Mouse (Mus musculus) limb, embryonic 15.5 days (tissue): ENCODE results near the gene Ankrd31. TPM values are rescaled to one million over a fixed set of nuclear protein-coding genes. Genes with fewer than 3 reads are reported as not detected.

Experiments
- ATAC-seq: fragments of 200-750 bp; cut with Nextera tagmentation; 2 replicates; pipeline ENCODE4 v1.8.0; 2017; ENCODE audit warnings: low read depth, moderate TSS enrichment; ENCODE audit not compliant: insufficient number of reproducible peaks, low FRiP score, low TSS enrichment
- H3K27ac ChIP-seq: fragments of 300-500 bp; sonication (generic); 2 replicates; pipeline ENCODE4 v1.5.1; 2015; ENCODE audit warnings: moderate library complexity, mild to moderate bottlenecking, inconsistent platforms
- H3K27me3 ChIP-seq: fragments of 300-500 bp; sonication (generic); 2 replicates; pipeline ENCODE4 v1.6.1; 2015; ENCODE audit warnings: inconsistent platforms
- H3K36me3 ChIP-seq: fragments of 300-500 bp; sonication (generic); 2 replicates; pipeline ENCODE4 v1.6.1; 2015; ENCODE audit warnings: inconsistent platforms
- H3K4me1 ChIP-seq: fragments of 300-500 bp; sonication (generic); 2 replicates; pipeline ENCODE4 v1.6.1; 2015; ENCODE audit warnings: inconsistent platforms
- H3K4me2 ChIP-seq: fragments of 300-500 bp; sonication (generic); 2 replicates; pipeline ENCODE4 v1.6.1; 2015; ENCODE audit warnings: mild to moderate bottlenecking, inconsistent platforms
- H3K4me3 ChIP-seq: fragments of 300-500 bp; sonication (generic); 2 replicates; pipeline ENCODE4 v1.5.1; 2015; ENCODE audit warnings: mild to moderate bottlenecking, inconsistent platforms
- H3K9ac ChIP-seq: fragments of 300-500 bp; sonication (generic); 2 replicates; pipeline ENCODE4 v1.6.1; 2015; ENCODE audit warnings: inconsistent platforms
- H3K9me3 ChIP-seq: fragments of 300-500 bp; sonication (generic); 2 replicates; pipeline ENCODE4 v1.6.1; 2016; ENCODE audit warnings: inconsistent platforms
- WGBS: fragments of 180-500 bp; shearing (Covaris S2); methylation state at CpG from one replicate; pipeline ENCODE4 v1.1.7; 2015; 5-methylcytosine and 5-hydroxymethylcytosine counted together
- polyA plus RNA-seq: library from polyadenylated mRNA; unstranded; fragments of >200 nt; fragmentation: Nextera tagmentation; extraction: Ambion mirVana; gene quantifications from 2 replicates; pipeline ENCODE4 v1.2.1, GENCODE M21; 2015

The Ankrd31 gene
- polyA plus RNA-seq: not detected in 2 replicates

DNA sequence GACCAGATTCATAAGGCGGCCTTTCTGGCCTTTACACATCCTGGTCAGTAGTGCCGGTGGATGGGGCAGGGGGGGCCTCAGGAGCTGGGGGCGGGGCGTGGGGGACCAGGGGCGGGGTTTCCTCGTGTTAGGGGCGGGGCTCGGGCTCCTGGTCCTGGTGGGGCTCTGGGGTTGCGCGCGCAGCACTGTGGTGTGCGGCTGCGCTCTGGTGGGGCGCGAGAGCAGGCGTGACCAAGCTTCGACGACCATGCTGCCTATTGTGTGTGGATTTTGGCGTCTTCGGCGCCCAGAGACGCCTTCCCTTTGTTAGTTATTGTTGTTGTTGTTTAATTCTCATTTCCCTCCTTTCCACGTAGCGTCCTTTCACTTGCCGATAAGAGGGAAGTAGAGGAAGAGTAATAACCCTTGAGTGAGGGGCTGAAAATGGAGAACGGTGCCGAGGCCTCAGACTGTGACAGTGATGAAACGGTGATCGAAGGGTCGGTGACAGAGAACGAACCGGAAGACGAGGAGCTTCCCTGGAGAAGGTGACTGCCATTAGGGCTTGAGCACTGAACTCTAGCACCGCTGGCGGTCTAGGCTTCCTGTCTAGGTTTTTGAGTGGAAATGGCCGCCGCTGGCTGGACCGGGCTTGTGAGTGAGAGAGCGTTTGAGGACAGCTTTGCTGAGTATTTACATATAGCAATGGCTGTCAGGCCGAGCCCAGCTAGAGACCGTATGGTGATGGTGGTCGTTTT is at the start of gene Ankrd31:
Gene Ankrd31, plus strand, starts transcription at position 164 of the 737 bp plus-strand sequence.
- no peak within 1 kb of the TSS for H3K4me3 ChIP-seq
- ATAC-seq: no peak
- 89% methylated on average over 42 of the region's 42 CpGs for WGBS
- H3K4me2 ChIP-seq: no peak within 1 kb of the TSS
- no peak within 1 kb of the TSS for H3K27ac ChIP-seq
- H3K9ac ChIP-seq: no peak within 1 kb of the TSS
- no peaks in the 10 kb centered on the region for H3K9me3 ChIP-seq
- H3K4me1 ChIP-seq: no peaks in the 10 kb centered on the region
- no peaks in the 10 kb centered on the region for H3K36me3 ChIP-seq
- H3K27me3 ChIP-seq: no peaks in the 10 kb centered on the region

DNA sequence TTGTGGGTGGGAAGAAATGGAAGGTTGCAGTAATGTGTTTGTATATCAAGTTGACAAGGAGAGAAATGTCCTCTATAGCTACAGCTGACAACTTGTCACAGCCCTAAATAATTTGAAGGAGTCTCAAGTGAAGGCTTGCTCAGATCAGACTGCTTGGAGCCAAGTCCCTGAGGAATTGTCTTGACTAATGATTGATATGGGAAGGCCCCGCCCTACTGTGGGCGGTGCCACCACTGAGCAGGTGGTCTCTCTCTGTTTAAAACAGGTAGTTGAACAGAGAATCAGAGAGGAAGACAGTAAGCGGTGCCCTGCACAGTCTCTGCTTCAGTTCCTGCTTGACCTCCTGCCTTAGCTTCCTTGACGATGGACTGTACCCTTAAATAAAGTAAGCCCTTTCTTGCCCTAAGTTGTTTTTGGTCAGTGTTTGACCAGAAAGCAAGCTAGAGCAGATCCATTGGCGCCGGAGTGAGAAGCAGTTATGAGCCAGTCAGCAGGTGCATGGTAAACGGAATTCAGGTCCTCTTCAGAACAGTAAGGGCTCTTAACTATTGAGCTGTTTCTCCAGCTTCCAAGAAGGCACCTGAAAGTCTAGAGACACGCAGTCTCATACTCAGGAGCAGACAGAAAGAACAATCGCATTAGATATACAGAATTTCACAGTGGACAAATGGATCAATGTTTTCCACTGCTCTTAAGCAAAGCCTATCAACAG is 45.3 kb upstream of the Ankrd31 start:
- Histone ChIP-seq H3K4me3 (no peak overlapping the region), H3K27me3 (no peaks in the 10 kb centered on the region), H3K9me3 (no peaks in the 10 kb centered on the region), H3K9ac (no peak overlapping the region), H3K27ac (no peak overlapping the region), H3K36me3 (no peaks in the 10 kb centered on the region), H3K4me1 (no peaks in the 10 kb centered on the region), H3K4me2 (no peak overlapping the region)
- WGBS: 71% methylated on average over 9 of the region's 9 CpGs
- no peak for ATAC-seq

DNA sequence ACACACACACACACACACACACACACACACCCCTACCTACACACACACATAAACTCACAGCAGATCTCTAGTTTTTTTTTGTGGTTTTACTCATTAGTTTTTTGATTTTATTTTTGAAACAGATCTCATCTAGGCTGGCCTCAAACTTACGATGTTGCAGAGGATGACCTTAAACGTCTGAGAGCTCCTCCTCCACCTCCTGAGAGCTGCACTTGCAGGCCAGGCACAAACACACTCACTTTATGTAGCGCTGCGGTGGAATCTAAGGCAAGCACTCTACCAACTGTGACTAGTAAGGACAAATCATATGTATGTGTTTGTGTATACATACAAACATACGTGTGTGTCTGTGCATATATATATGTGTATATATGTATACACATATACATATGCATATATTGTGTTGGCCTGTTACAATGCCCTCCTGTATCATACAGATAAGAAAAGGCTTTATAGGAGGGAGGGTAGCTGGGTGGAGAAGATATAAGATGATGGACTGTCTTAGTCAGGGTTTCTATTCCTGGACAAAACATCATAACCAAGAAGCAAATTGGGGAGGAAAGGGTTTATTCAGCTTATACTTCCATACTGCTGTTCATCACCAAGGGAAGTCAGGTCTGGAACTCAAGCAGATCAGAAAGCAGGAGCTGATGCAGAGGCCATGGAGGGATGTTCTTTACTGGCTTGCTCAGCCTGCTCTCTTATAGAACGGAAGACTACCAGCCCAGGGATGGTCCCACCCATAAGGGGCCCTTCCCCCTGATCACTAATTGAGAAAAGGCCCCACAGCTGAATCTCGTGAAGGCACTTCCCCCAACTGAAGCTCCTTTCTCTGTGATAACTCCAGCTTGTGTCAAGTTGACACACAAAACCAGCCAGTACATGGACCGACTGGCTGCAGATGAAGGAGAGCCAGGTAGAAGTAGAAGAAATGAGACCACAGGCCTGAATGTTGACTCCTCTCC is 38.5 kb upstream of the Ankrd31 start:
- Histone ChIP-seq H3K9me3 (no peaks in the 10 kb centered on the region), H3K36me3 (no peaks in the 10 kb centered on the region), H3K27ac (no peak overlapping the region), H3K9ac (no peak overlapping the region), H3K27me3 (no peaks in the 10 kb centered on the region), H3K4me1 (no peaks in the 10 kb centered on the region), H3K4me2 (no peak overlapping the region), H3K4me3 (no peak overlapping the region)
- 68% methylated on average over 8 of the region's 8 CpGs for WGBS
- no peak for ATAC-seq

DNA sequence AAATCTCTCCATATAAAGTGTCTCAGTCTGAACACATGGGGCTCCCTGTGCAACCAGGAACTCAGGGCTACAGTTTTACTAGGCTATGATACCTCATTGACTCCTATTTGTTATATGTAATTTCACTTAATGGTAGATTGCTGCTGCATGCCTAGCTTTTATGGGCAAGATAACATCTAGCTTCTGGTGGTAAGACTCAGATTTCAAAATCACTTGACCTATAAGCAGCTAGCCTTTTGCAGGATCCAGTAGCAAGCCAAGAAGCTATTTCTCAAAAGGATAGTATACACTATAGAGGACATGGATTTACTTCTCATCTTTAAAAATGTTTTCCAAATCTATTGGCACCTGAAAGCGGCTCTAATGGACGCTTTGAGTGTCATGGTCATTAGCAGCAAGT is 31.8 kb upstream of the Ankrd31 start:
- Histone ChIP-seq H3K27ac (no peak overlapping the region), H3K4me2 (no peak overlapping the region)
- 81% methylated on average over 2 of the region's 2 CpGs for WGBS

DNA sequence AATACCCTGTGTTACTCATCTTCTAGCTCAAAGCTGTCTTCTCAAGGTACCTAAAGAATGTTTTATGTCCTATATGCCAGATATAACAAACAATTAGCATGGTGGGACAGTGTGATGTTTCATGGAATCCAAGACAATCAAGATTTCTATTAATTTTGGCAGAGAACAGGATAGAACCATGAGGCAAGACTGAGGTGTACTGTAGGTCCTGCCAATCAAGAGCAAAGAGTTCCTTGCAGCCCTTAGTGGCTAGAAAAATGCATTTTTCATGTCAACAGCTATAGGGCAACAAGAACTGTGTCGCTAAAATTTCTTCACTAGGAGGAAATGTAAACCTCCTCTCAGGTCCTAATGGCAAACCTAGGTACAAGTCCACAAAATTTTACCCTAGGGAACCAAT is 30.3 kb upstream of the Ankrd31 start:
- Histone ChIP-seq H3K27ac (no peak overlapping the region), H3K4me1 (no peaks in the 10 kb centered on the region), H3K4me2 (no peak overlapping the region), H3K27me3 (no peaks in the 10 kb centered on the region), H3K36me3 (no peaks in the 10 kb centered on the region), H3K9me3 (no peaks in the 10 kb centered on the region), H3K4me3 (no peak overlapping the region), H3K9ac (no peak overlapping the region)
- ATAC-seq: no peak
- 53% methylated on average over 1 of the region's 1 CpGs for WGBS

More for the DNA sequence above, 31.8 kb upstream of the Ankrd31 start:
- no peaks in the 10 kb centered on the region for H3K4me1 ChIP-seq
- ATAC-seq: no peak
- H3K9me3 ChIP-seq: no peaks in the 10 kb centered on the region
- H3K4me3 ChIP-seq: no peak overlapping the region
- H3K36me3 ChIP-seq: no peaks in the 10 kb centered on the region
- H3K27me3 ChIP-seq: no peaks in the 10 kb centered on the region
- no peak overlapping the region for H3K9ac ChIP-seq

DNA sequence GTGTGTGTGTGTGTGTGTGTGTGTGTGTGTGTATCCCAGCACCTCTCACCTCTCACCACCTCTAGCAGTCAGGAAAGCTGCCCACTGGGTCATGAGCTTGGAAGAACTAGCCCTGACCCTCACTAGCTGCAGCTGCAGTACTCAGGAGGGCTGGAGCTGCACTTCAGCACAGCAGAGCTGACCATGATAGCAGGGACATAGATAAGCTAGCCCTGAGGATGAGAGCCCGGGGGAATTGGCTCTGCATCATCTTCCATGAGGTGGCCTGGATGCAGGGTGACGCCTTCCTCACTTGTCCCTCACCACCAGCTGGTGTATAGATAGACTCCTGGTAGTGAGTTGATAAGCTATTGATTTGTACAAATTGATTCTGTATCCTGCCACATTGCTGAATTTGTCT is 28.1 kb upstream of the Ankrd31 start:
- Histone ChIP-seq H3K9me3 (no peaks in the 10 kb centered on the region), H3K27ac (no peak overlapping the region), H3K4me1 (no peaks in the 10 kb centered on the region), H3K4me3 (no peak overlapping the region), H3K4me2 (no peak overlapping the region), H3K36me3 (no peaks in the 10 kb centered on the region), H3K27me3 (no peaks in the 10 kb centered on the region), H3K9ac (no peak overlapping the region)
- 86% methylated on average over 2 of the region's 2 CpGs for WGBS
- ATAC-seq: no peak

DNA sequence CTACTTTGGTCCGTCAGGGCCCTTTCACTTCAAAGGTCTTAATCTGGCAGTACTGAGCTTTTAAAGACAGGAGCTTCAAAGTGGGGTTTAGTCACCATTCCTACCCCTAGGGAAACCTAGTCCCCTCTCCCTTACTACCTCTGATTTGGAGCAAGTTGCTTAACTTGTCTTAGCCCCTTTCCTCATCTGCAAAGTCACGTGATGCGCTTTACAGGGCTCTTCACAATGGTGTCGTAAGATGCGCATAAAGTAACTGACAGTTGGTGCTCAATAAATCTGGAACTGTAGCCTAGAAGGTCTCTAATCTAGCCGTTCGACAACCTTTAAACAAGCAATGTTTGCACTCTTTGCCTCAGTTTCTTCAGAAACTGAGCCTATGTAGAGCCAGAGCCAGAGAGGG is 19.8 kb upstream of the Ankrd31 start:
- H3K4me3 ChIP-seq: no peak overlapping the region
- H3K27ac ChIP-seq: no peak overlapping the region
- H3K36me3 ChIP-seq: no peaks in the 10 kb centered on the region
- 67% methylated on average over 7 of the region's 7 CpGs for WGBS
- no peaks in the 10 kb centered on the region for H3K27me3 ChIP-seq
- H3K9ac ChIP-seq: no peak overlapping the region
- H3K4me1 ChIP-seq: no peaks in the 10 kb centered on the region
- ATAC-seq: no peak
- no peak overlapping the region for H3K4me2 ChIP-seq
- H3K9me3 ChIP-seq: no peaks in the 10 kb centered on the region

DNA sequence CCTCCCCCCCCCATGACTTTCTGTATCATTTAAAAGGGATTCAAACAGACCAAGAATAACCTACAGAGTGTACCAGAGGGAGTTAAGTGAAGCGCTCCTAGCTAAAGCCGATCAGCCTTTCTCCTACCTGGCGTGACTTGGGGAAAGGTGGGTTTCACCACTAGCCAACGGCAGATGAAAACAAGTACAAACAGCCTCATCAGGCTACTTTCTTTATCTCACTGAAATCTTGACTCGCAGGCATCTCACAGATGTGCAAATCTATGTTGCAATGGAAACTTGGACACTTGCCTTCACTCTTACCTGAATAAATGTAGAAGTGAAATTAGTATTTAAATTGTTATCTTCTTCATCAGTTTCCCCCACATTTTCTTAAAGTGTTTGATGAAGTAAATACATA is 18.9 kb upstream of the Ankrd31 start:
- ATAC-seq: no peak
- Histone ChIP-seq H3K27me3 (no peaks in the 10 kb centered on the region), H3K27ac (no peak overlapping the region), H3K4me2 (no peak overlapping the region), H3K4me3 (no peak overlapping the region), H3K9ac (no peak overlapping the region), H3K4me1 (no peaks in the 10 kb centered on the region), H3K36me3 (no peaks in the 10 kb centered on the region), H3K9me3 (no peaks in the 10 kb centered on the region)
- WGBS: 85% methylated on average over 5 of the region's 5 CpGs

DNA sequence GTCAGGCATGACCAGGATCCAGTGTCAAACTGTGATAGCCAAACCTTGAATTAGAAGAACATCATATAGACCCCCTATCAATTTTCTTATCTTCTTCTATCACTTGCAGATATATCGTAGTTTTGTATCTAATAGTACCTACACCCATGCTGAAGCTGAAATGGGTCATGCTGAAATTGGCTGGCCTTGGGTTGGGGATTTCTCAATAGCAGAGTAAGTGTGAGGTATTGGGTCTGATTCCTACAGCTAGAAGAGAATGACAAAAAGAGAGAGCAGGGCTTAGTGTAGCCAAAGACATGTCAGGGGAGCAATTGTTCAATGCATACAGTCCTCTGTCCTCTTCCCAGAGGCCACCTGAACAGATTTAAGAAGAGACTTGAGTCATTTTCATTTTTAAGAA is 18.0 kb upstream of the Ankrd31 start:
- ATAC-seq: no peak
- Histone ChIP-seq H3K9me3 (no peaks in the 10 kb centered on the region), H3K4me1 (no peaks in the 10 kb centered on the region), H3K4me2 (no peak overlapping the region), H3K4me3 (no peak overlapping the region), H3K9ac (no peak overlapping the region), H3K27me3 (no peaks in the 10 kb centered on the region), H3K27ac (no peak overlapping the region), H3K36me3 (no peaks in the 10 kb centered on the region)
- WGBS: 83% methylated on average over 1 of the region's 1 CpGs

DNA sequence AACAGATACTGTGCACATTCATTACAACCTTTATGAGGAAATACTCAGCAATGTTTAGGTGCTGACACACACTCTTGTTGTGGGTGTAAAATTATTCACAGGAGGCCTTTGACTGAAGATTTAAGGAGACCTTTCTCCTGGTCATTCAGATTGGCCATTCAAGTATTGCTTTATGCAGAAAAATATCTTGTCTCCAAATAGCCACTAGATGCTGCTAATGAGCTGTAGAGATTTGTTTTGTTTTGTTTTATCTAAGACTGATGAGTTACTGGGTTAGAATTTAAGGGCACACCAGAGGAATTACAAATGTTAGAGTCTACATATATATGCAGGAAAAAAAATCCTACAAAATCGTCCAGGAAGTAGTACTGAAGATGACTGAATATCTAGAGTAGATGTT is 12.9 kb upstream of the Ankrd31 start:
- no peaks in the 10 kb centered on the region for H3K27me3 ChIP-seq

DNA sequence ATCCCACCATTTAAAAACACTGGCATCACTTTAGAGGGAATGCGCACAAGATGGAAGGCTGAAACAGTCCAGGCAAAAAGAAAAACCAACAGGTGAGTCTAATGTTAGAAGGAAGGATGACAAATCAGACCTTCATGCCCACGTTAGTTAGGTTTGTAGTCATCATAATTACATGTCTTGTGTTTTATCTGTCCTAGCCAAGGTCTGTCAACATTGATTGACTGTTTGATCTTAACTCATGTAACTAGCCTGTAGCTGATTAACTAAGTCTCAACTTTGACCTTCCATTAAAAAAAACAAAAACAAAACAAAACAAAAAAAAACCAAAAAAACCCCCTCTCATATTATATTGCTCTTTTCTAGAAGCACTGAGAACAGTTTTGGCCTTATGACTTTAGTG is 7.9 kb upstream of the Ankrd31 start:
- 79% methylated on average over 2 of the region's 2 CpGs for WGBS
- H3K36me3 ChIP-seq: no peaks in the 10 kb centered on the region
- no peaks in the 10 kb centered on the region for H3K9me3 ChIP-seq
- H3K4me3 ChIP-seq: no peak overlapping the region
- H3K27me3 ChIP-seq: no peaks in the 10 kb centered on the region
- H3K4me2 ChIP-seq: no peak overlapping the region
- no peak overlapping the region for H3K9ac ChIP-seq
- no peaks in the 10 kb centered on the region for H3K4me1 ChIP-seq
- no peak for ATAC-seq
- no peak overlapping the region for H3K27ac ChIP-seq

More for the DNA sequence above, 12.9 kb upstream of the Ankrd31 start:
- WGBS: 38% methylated on average over 1 of the region's 1 CpGs
- no peaks in the 10 kb centered on the region for H3K9me3 ChIP-seq
- no peak overlapping the region for H3K9ac ChIP-seq
- no peak overlapping the region for H3K27ac ChIP-seq
- ATAC-seq: no peak
- no peaks in the 10 kb centered on the region for H3K4me1 ChIP-seq
- no peaks in the 10 kb centered on the region for H3K36me3 ChIP-seq
- no peak overlapping the region for H3K4me3 ChIP-seq
- no peak overlapping the region for H3K4me2 ChIP-seq

DNA sequence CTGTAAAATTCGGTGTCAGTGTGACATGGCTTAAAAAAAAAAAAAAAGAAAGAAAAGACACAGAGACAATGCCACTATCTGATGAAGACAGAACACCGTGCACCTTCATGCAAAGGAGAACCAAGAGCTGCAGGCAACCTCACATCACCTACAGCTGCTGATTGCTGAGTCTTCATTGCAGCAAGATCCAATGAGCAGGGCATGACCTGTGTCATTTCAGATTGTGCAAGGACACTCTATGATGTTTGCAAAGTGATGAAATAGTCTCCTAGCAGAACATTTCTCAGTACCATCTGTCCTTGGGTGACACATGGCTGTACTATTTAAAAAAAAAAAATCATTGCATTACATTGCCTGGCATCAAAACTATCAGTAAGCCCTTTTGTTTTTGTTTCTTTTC is 5.2 kb upstream of the Ankrd31 start:
- Histone ChIP-seq H3K4me1 (no peaks in the 10 kb centered on the region), H3K9ac (no peak overlapping the region), H3K27me3 (no peaks in the 10 kb centered on the region), H3K4me2 (no peak overlapping the region), H3K9me3 (no peaks in the 10 kb centered on the region), H3K36me3 (no peaks in the 10 kb centered on the region), H3K4me3 (no peak overlapping the region), H3K27ac (no peak overlapping the region)
- WGBS: 77% methylated on average over 2 of the region's 2 CpGs
- ATAC-seq: no peak
